Mouse (Mus musculus) stomach, postnatal 0 days (tissue): ENCODE data around the gene Usp21. TPM values are rescaled to one million over a fixed set of nuclear protein-coding genes. Genes with fewer than 3 reads are reported as not detected.
A peak's percentile ranks its signal among the peaks of the same experiment; 100 is the strongest.

Source experiments
- ATAC-seq: fragments of 200-750 bp; cut with Nextera tagmentation; 2 replicates; pipeline ENCODE4 v1.8.0; 2017; ENCODE audit not compliant: low FRiP score, low TSS enrichment
- DNase-seq: peaks from one replicate; pipeline ENCODE4 v3.0.0-alpha.2; 2016; ENCODE audit warnings: low spot score
- H3K27ac ChIP-seq: fragments of 300-500 bp; sonication (generic); replicated peaks from 2 replicates; pipeline ENCODE4 v1.5.1; 2014; ENCODE audit warnings: mild to moderate bottlenecking, control low read depth
- H3K27me3 ChIP-seq: fragments of 300-500 bp; sonication (generic); 2 replicates; pipeline ENCODE4 v1.6.1; 2014; ENCODE audit warnings: low read length; ENCODE audit not compliant: control insufficient read depth, insufficient read depth
- H3K36me3 ChIP-seq: fragments of 300-500 bp; sonication (generic); 2 replicates; pipeline ENCODE4 v1.6.1; 2014; ENCODE audit warnings: low read length, mixed read lengths; ENCODE audit not compliant: control insufficient read depth, insufficient read depth
- H3K4me1 ChIP-seq: fragments of 300-500 bp; sonication (generic); replicated peaks from 2 replicates; pipeline ENCODE4 v1.6.1; 2014; ENCODE audit warnings: antibody characterized with exemption; ENCODE audit not compliant: control insufficient read depth, insufficient read depth
- H3K4me2 ChIP-seq: fragments of 300-500 bp; sonication (generic); replicated peaks from 2 replicates; pipeline ENCODE4 v1.6.1; 2014; ENCODE audit warnings: low read depth, mild to moderate bottlenecking, control low read depth, moderate library complexity
- H3K4me3 ChIP-seq: fragments of 300-500 bp; sonication (generic); 2 replicates; pipeline ENCODE4 v1.5.1; 2014; ENCODE audit warnings: low read depth, low read length, control low read depth
- H3K9ac ChIP-seq: fragments of 300-500 bp; sonication (generic); 2 replicates; pipeline ENCODE4 v1.6.1; 2014; ENCODE audit warnings: mild to moderate bottlenecking, low read length, control low read depth, mixed read lengths
- H3K9me3 ChIP-seq: fragments of 300-500 bp; sonication (generic); 2 replicates; pipeline ENCODE4 v1.6.1; 2016; ENCODE audit warnings: low read length; ENCODE audit not compliant: control insufficient read depth
- CTCF ChIP-seq: IDR thresholded peaks from 2 replicates; pipeline ENCODE4 v1.5.1; 2016; ENCODE audit warnings: antibody characterized with exemption, low read depth, mild to moderate bottlenecking, moderate library complexity
- EP300 ChIP-seq: optimal IDR thresholded peaks from 2 replicates; pipeline ENCODE3; 2016; ENCODE audit warnings: antibody characterized with exemption
- WGBS: fragments of 180-500 bp; shearing (Covaris S2); extraction: QIAGEN DNeasy Blood & Tissue Kit; methylation state at CpG from one replicate; pipeline ENCODE4 v1.1.7; 2014; 5-methylcytosine and 5-hydroxymethylcytosine counted together
- polyA plus RNA-seq: library from polyadenylated mRNA; unstranded; fragments of >200 nt; fragmentation: Nextera tagmentation; extraction: Ambion mirVana; gene quantifications from 2 replicates; pipeline ENCODE4 v1.2.1, GENCODE M21; 2015

Usp21 gene
- polyA plus RNA-seq, 1 experiment from 2014 or later: 25.0 TPM

- H3K4me2 ChIP-seq: peak overlapping the region; percentile 77
- peaks cover 21% of the 10 kb centered on the region; the same call in 1 of the 2 replicates for H3K36me3 ChIP-seq
- peak overlapping the region; percentile 72 for H3K9ac ChIP-seq
- peak overlapping the region; percentile 93 for H3K27ac ChIP-seq
- H3K4me3 ChIP-seq: peak overlapping the region; percentile 62
- peaks cover 2% of the 10 kb centered on the region; the same call in 1 of the 2 replicates for H3K4me1 ChIP-seq
- peak; percentile 55 for ATAC-seq
- DNase-seq: peak; percentile 81
- WGBS: 0% methylated on average over 10 of the region's 10 CpGs
- TF ChIP-seq CTCF (peak; percentile 87), EP300 (no peak)
- no peaks in the 10 kb centered on the region for H3K27me3 ChIP-seq
- H3K9me3 ChIP-seq: no peaks in the 10 kb centered on the region
Observed at GRCm38 (mm10) chr1:171281528-171281923, 6.3 kb downstream of the Usp21 start.

DNA sequence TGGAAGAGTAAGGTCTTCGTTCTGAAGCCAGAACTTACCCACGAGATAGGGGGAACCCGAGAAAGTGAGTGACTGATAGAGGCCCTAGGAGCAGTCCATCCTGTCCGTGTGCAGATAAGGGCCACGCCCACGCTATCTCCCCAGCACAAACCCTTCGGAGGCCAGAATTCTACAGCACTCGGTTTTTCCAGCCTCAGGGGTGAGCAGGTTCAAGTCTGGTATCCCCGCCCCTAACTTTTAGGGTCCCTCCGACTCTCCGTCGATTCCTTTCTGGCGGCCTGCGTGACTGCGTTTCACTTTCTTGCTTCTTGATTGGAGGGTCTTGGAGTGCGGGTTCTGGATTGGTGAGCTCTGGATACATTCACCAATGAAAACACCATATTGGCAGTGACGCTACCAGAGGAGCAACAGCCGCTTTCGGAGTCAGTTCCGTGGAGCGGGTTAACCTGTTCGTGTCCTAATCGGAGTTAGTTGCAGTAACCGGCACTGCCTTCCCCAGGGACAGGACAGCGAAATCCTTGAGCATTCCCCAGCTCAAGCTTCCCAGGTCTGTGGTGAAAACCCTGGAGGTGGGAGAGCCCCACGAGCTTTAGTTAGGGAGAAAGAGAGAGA lies 6.8 kb downstream of the Usp21 start, which contains the start of gene Ppox:
TSS of gene Ppox (minus strand) at position 271 of the 612 bp plus-strand sequence.
- Histone ChIP-seq H3K9me3 (no peaks in the 10 kb centered on the region), H3K4me1 (0 out of 2 replicates have a peak, but pooled peaks cover 2% of the 10 kb centered on the region), H3K9ac (peak within 1 kb of the TSS; percentile 75), H3K4me2 (peak within 1 kb of the TSS; percentile 87), H3K4me3 (peak within 1 kb of the TSS; percentile 62), H3K27ac (peak within 1 kb of the TSS; percentile 93), H3K36me3 (peaks cover 26% of the 10 kb centered on the region), H3K27me3 (no peaks in the 10 kb centered on the region)
- peak; percentile 98 for ATAC-seq
- 0% methylated on average over 26 of the region's 26 CpGs for WGBS
- peak; percentile 91 for DNase-seq
- TF ChIP-seq EP300 (peak; percentile 63), CTCF (no peak)

- peaks cover 27% of the 10 kb centered on the region for H3K36me3 ChIP-seq
- no peak for DNase-seq
Observed at GRCm38 (mm10) chr1:171280250-171280915, 7.4 kb downstream of the Usp21 start.

DNA sequence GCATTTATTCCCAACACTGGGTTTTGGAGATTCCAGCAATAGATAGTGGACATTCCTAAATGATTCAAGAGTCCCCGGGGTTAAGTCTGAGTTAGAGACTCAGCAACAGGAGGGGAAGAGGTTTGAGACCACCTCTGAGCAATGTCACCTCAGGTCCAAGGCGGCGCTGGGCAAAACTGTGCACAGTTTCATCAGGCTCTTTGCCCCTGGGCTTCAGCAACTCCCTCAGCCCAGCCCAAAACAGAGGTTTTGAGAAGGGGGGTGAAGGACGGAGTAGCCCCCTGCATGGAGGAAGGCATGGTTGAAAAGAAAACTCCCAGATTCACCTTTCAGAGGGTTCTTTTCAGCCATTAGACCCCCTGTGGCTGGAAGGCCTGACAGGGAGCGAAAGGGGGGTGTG lies 8.1 kb downstream of the Usp21 start:
- ATAC-seq (no peak), DNase-seq (no peak)
- H3K9me3 ChIP-seq: no peaks in the 10 kb centered on the region
- H3K27me3 ChIP-seq: no peaks in the 10 kb centered on the region
- H3K4me1 ChIP-seq: 0 out of 2 replicates have a peak, but pooled peaks cover 2% of the 10 kb centered on the region
- WGBS: 73% methylated on average over 5 of the region's 5 CpGs
- H3K27ac ChIP-seq: no peak overlapping the region
- H3K9ac ChIP-seq: peak overlapping the region; percentile 75
- peaks cover 27% of the 10 kb centered on the region for H3K36me3 ChIP-seq
- H3K4me2 ChIP-seq: peak overlapping the region; percentile 87
- TF ChIP-seq EP300 (no peak), CTCF (no peak)
- H3K4me3 ChIP-seq: peak overlapping the region; percentile 62; the same call in 1 of the 2 replicates

More at GRCm38 (mm10) chr1:171280250-171280915, 7.4 kb downstream of the Usp21 start:
- peak overlapping the region; percentile 87 for H3K4me2 ChIP-seq
- H3K27ac ChIP-seq: peak overlapping the region; percentile 45; the same call in 1 of the 2 replicates
- H3K4me1 ChIP-seq: 0 out of 2 replicates have a peak, but pooled peaks cover 2% of the 10 kb centered on the region
- no peaks in the 10 kb centered on the region for H3K27me3 ChIP-seq
- no peaks in the 10 kb centered on the region for H3K9me3 ChIP-seq
- TF ChIP-seq CTCF (no peak), EP300 (no peak)
- ATAC-seq: no peak; the same call in 1 of the 2 replicates
- H3K9ac ChIP-seq: peak overlapping the region; percentile 75
- WGBS: under 1% methylated on average over 25 of the region's 25 CpGs
- peak overlapping the region; percentile 62 for H3K4me3 ChIP-seq

DNA sequence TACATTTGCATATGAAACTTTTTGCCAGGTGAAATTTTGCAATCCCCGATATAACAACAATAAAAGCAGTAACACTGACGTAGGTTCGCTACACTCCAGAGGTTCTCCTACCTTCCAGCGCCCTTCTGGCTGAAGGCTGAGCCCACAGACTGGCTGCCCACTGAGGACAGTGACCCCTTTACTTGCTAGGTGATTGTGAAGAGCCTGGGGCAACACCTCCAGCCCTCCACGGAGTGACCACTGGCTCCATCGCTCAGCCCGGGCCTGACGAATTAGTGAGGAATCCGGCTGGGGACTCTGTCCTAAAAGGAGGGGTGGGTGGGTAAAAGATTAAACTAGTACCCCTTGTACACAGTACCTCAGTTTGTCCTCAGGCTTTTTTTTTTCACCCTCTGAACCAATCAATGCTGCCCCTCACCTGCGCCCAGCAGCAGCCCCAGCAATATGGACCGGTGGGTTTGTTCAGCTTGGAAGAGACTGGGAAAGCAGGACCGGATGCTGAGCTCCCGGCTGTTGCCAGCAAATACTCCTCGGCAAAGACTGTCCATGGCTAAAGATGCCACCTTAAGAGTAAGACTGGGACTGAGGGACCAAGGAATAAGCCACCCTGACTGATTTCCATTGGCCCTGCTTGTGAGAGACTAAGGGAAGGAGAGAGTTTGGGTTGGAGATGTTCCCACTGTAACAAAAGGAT lies 8.6 kb downstream of the Usp21 start:
- Histone ChIP-seq H3K4me3 (no peak overlapping the region), H3K4me1 (0 out of 2 replicates have a peak, but pooled peaks cover 2% of the 10 kb centered on the region), H3K27ac (no peak overlapping the region), H3K9ac (no peak overlapping the region), H3K27me3 (no peaks in the 10 kb centered on the region), H3K4me2 (no peak overlapping the region), H3K9me3 (no peaks in the 10 kb centered on the region), H3K36me3 (peaks cover 27% of the 10 kb centered on the region)
- ATAC-seq (no peak), DNase-seq (no peak)
- TF ChIP-seq CTCF (no peak), EP300 (no peak)
- 86% methylated on average over 14 of the region's 14 CpGs for WGBS
